Mouse (Mus musculus) layer of hippocampus, adult 9-10 months (tissue): ENCODE results near the gene Hdac7.

ENCODE experiments used
- DNase-seq: peaks from one replicate; pipeline ENCODE4 v3.0.0; 2022; ENCODE audit warnings: low spot score

Gene Hdac7

DNA sequence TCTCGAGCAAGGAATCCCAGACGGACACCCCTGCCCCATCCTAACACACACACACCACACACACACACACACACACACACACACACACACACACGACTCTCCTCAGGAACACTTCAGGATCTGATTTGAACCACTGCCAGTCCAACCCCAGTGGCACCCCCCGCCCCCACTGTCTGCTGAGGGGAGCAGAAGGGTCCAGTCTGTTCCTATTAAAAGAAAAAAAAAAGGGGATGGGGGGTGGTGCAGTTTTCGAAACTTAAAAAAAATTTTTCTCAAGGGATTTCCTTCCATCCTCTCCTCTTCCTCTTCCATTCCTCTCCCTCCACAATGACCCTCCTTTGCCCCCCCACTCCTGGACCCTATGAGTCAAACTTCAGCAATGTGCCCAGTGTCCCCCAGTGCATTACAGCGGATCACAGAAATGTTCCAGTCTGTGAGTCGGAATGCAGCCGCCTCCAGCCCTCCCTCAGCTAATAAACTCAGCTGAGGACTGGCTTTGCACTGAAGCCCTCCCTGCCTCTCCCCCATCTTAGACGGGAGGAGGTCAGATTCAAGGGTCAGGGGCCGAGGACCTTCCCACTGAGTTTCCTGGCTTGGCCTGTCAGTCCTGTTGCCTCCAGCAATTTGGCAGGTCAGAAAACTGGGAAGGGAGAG is 12.2 kb downstream of the Hdac7 start:
- no peak for DNase-seq

- DNase-seq = no peak
Observed at GRCm38 (mm10) chr15:97831242-97831986, 12.9 kb downstream of the Hdac7 start.

- DNase-seq = no peak
Observed at GRCm38 (mm10) chr15:97830788-97831241, 13.5 kb downstream of the Hdac7 start.

- DNase-seq = no peak
Observed at GRCm38 (mm10) chr15:97830253-97830787, 14.0 kb downstream of the Hdac7 start.

DNA sequence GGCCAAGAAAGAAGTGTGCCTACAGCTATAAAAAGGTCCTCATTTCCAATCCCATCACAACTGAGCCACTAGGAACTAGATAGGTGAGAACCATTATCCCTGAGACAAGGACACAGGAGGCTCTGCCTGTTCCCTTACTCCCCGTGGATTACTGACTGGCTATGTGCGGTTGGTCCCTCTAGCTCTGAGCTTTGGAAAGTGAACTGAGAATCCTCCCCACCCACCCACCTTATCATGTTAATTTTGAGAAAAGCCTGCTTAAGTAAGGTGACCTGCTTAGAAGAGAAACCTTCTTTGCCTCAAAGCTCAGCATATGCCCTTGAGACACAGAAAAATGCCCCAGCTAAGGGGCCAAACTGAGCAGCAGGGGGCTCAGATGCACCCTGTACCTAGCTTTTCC is 14.9 kb downstream of the Hdac7 start:
- DNase-seq = no peak

DNA sequence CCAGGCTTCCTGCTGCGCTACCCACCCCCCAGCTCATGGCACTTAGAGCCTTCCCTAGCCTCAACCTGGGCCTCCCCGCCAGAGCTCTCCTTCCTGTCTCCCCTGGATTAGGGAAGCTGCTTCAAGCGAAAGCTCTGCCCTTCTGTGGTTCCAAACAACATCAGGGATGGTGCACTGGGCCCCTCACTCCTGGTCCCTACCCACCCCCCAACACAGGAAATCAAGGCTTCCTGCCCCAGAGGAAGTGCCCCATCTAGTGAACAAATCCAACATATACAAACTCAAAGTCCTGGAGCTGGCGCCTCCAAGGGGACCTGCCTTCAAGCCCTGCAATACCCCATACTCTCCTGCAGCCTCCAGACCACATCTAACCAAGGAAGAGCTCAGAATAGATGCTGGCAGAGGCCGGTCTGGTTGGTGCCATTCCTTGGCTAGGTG is 15.4 kb downstream of the Hdac7 start:
- no peak for DNase-seq

DNA sequence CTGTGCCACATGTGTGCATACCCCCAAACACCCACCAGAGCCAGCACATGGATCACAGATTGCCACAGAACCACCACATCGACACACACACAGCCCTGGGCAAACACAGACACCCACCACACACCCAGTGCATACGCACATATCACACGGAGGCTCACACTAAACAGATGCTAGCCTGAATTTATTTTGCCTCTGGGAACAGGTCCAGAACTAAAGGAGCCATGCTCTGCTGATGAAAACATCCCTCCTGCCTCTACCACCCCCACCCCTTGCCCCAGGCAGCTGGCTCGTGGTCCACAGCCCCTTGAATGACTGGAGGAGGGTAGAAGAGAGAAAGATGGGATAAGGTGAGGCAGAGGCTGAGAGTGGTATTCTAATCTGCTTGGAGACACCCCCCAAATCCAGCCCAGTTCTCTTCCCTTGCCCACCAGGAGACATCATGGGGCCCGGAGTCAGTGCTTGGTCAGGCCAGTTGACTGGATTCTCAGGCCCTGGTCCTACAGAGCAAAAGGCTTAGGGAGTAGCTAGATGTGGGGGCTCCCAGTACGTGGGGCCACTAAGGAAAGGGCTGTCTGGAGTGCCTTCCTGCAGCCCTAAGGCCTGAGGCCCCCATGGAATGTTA is 16.0 kb downstream of the Hdac7 start:
- no peak for DNase-seq

- DNase-seq = no peak
Observed at GRCm38 (mm10) chr15:97827401-97827800, 16.9 kb downstream of the Hdac7 start.

DNA sequence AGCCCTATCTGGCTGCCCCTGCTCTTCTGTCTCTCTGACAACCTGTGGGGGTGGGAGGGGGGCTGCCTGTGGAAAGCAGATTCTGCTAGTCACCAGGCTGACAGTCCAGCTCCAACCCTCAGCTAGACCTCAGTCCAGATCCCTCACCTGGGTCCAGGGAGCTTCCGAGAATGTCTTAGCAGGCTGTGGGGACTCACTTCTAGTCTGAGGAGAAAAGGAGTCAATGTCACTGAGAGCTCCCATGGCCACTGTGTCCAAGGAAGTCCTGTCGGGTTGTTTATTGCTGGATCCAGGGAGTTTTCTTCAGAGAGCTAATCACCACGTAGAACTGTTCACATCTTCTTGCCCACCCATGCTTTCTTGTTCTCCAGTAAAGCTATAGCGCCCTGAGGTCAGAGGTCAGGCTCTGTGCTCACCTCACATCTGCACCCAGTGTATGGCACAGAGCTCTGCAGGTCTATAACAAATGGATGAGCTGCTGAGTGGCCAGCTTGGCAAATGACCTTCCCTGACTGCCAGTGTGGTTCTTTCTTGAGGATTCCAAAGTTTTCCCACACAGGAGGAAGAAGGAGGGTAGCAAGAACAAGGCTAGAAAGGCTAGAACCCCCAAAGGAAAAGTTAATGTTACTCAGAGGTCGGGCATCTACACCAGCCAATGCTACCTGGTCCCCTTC is 17.6 kb downstream of the Hdac7 start:
- no peak for DNase-seq

DNA sequence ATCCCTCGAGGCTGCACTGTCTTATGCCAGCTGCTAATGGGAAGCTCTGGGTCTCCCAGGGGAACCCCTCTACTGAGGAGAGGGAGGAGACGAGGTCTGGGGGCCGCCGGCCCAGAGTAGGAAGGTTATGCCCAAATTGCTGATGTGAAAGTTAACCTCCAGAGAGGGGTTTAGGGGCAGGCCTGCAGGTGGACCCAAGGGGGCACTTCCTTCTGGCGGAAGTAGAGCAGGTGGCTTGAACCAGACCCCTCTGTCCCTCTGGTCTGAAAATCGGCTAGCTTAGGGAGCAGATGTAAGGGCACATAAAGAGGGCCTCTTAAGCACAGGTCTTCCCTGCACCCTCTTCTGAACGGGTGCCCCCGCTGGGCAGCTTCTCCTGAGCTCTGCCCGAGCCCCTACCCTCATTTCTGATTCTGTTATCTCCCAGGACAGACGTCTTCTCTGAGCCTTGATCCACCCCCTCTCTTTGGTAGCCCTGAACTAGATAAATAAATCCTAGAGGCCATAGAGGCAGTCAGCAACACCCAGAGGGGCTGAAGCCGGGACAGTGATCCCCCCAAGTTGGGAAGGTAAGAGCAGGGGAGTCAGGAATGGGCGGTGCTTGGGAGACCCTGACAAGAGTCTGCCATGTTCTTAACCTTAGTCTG is 18.2 kb downstream of the Hdac7 start:
- DNase-seq = no peak

DNA sequence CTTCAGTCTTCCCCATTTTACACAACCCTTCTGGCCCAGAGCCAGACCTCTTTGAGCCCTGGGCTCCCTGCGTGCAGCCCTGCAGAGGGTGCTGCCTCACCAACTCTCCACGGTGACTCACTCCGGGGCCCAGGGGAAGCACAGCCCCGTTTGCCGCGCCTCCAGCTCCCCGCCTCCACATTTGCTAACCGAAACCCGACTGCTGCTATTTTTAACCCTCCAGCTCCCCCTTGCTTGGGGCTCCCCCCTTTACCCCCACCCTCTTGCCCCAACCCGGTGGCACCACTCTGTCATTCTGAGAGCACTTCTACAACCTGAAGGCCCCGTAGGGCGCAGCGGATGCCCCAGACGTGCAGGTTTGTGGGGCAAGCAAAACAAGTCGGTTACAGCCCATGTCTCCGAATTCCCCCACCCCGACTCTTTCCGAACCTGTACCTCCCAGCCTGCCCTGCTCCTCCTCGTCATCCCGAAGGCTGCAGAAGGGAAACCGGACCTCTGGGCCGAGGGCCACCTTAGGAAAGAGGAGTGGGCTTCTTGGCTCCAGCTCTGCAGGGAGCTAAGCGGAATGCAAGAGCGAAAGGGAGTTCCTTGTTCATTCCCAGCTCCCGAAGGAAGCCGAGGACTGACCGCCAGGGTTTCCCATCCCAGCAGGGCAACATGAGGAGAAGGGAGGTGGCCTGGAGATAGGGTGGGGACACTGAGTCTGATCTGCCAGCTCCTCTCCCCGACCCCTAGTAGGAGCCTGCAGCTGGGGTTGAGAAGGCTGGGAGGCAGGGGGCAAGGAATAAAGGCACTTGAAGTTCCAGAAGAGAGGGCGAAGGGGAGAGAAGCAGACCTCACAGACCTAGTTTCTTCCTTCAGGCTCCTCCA is 19.0 kb downstream of the Hdac7 start:
- no peak for DNase-seq

DNA sequence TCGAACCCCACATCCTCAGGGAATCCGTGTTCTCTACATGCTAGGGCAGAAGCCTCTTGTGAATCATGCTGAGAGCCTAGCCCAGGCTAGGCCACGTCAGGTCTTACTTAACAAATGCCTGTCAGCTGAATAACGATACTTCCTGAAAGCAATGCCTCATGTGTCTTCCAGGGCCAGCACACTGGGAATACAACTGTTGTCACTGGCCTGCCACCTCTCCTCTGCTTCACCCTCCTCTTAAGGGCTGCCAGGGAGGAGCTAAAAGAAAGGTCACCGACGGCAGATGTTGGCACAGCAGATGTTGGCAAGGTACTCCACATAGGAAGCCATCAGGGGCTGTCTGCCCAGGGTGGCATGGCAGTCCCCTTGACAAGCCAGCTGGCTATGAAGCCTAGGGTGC is 20.3 kb downstream of the Hdac7 start:
- no peak for DNase-seq

GRCm38 (mm10) chr15:97823479-97823878 is 20.8 kb downstream of the Hdac7 start:
- DNase-seq = no peak

- no peak for DNase-seq
Observed at GRCm38 (mm10) chr15:97822545-97823228, 21.6 kb downstream of the Hdac7 start.

DNA sequence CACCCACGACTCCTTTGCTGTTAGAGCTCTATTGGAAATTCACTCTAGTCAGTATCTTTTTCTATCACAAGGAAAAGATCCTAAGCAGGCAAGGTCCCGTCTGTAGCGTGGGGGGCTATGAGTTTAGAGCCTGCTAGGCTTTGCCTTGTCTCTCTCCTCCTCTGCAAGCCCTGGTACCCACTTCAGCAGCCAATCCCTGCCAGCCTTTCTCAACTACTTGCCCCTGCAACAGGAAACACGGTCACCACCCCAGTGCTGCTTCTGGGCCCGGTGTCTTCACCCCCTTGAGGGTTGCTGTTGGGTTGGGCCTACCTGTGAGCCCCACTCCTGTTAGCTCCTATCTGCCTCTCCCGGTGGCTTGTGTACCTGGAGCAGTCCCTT is 22.3 kb downstream of the Hdac7 start:
- no peak for DNase-seq

DNA sequence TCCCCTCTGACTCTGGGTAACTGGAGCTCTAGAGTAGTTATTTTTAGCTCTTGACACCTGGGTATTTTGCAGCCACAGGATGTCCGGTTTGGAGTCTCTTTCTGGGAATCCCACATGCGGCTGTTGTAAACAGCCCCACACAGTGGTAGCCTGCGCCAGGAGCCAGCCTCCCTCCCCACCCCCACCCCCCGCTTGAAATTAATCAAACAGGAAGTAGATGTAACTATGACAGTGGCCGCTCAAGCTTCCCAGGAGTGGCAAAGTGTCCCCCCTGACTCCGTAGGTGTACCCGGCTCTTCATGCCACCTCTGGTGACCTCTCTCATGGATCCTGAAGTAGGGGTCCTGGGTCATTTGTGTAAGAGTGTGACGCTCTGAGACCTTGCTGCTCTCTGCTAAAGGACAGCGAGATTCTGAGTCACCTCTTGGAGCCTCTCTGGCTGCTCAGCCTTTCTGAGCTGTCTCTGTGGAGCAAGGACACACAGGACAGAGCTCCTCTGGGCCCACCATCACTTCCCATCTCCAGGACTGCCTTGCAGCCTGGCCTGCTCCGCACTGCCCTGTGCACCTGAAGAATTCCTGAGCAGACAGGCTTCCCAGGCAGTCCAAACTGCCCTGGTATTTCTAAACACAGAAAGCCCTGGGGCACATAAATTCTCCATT is 22.9 kb downstream of the Hdac7 start:
- DNase-seq = no peak

DNA sequence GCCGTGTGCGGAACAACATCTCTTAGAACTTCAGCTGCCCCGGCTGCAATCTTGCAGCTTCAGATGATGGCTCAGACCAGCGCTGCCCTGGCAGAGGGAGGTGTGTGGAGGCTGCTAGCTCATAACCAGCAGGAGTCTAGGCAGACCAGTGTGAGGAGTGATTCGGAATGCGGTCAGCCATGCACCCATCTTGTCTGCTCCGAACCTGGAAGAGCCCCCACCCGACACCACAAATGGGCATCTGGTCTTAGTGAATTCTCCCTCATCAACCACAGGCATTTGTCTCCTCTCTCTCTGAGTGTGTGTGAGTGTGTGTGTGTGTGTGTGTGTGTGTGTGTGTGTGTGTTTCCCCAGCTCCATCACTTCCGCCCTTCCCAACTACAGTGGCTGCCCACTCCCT is 24.4 kb downstream of the Hdac7 start:
- no peak for DNase-seq

DNA sequence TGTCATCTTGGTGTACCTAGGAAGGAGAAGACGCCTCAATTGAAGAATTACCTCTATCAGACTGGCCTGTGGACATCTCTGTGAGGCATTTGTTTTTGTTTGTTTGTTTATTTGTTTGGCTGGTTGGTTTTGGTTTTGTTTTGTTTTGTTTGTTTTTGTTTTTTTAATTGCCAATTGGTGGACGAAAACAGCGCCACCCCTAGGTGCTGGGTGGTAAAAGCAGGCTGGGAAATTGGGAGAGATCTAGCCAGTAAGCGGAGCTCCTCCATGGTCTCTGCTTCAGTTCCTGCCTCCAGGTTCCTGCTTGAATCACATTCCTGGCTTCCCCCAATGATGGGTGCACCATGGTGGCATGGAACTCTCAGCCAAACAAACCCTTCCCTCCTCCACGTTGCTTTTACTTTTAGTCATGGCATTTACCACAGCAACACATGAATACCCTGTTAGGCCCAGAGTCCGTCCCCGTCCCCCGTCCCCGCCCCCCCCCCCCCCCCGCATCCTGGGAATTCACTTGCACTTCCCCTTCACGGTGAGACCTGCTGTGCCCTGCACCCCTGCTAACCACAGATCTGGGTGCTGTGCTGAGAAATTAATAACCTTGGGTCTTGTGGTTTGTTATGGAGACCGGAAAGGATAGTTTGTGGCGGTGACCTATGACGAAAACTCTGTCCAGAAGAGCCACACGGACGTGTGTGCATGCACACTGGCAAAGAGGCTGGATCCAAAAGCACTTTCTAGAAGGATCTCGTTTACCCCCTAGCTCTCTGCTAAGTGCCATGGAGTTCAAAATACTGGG is 27.9 kb downstream of the Hdac7 start:
- no peak for DNase-seq

- no peak for DNase-seq
Observed at GRCm38 (mm10) chr15:97815254-97815653, 29.0 kb downstream of the Hdac7 start.
